Mouse (Mus musculus): ENCODE data around the gene Galns. TPM values are rescaled to one million over a fixed set of nuclear protein-coding genes. Genes with fewer than 3 reads are reported as not detected.
A peak's percentile ranks its signal among the peaks of the same experiment; 100 is the strongest.
"Not testable (repeated sequence)": the region's sequence is repeated elsewhere in the genome, so short reads cannot be mapped to it uniquely, and the experiment has no call there.

The Galns gene
- total RNA-seq, 2 experiments from 2014 or later: 3.5 to 4.1 TPM

GRCm38 (mm10) chr8:122600666-122601065 lies 10.6 kb downstream of the Galns start:
- intact Hi-C loops (cut with DNase I): no loop called here
- DNase-seq: no peak

- DNase-seq: no peak
- intact Hi-C loops (cut with DNase I): no loop called here
Observed at GRCm38 (mm10) chr8:122596031-122596430, 15.2 kb downstream of the Galns start.

GRCm38 (mm10) chr8:122593783-122594507 lies 17.3 kb downstream of the Galns start:
- intact Hi-C loops (cut with DNase I): no loop called here
- DNase-seq: no peak

GRCm38 (mm10) chr8:122593240-122593639 lies 18.0 kb downstream of the Galns start:
- intact Hi-C loops (cut with DNase I): no loop called here
- DNase-seq: no peak

- DNase-seq: no peak
- intact Hi-C loops (cut with DNase I): no loop called here
Observed at GRCm38 (mm10) chr8:122586749-122587148, 24.5 kb downstream of the Galns start.

GRCm38 (mm10) chr8:122586171-122586570 lies 25.1 kb downstream of the Galns start:
- intact Hi-C loops (cut with DNase I): no loop called here
- no peak for DNase-seq

GRCm38 (mm10) chr8:122585411-122585891 lies 25.8 kb downstream of the Galns start:
- intact Hi-C loops (cut with DNase I): no loop called here
- DNase-seq: no peak

- DNase-seq: no peak
- intact Hi-C loops (cut with DNase I): no loop called here
Observed at GRCm38 (mm10) chr8:122584981-122585380, 26.3 kb downstream of the Galns start.

- DNase-seq: no peak
- intact Hi-C loops (cut with DNase I): no loop called here
Observed at GRCm38 (mm10) chr8:122580926-122581325, 30.3 kb downstream of the Galns start.

- intact Hi-C loops (cut with DNase I): no loop called here
Observed at GRCm38 (mm10) chr8:122579196-122579595, 32.1 kb downstream of the Galns start.

GRCm38 (mm10) chr8:122577116-122577515 lies 34.1 kb downstream of the Galns start:
- no peak for DNase-seq
- intact Hi-C loops (cut with DNase I): no loop called here

More at GRCm38 (mm10) chr8:122579196-122579595, 32.1 kb downstream of the Galns start:
- DNase-seq: no peak

- peak; percentile 87 to 91 for DNase-seq
- intact Hi-C loops (cut with DNase I): no loop called here
Observed at GRCm38 (mm10) chr8:122576648-122577022, 34.6 kb downstream of the Galns start, which contains the start of gene Aprt. Gene Aprt, minus strand, starts transcription at chr8:122576909.

GRCm38 (mm10) chr8:122575735-122576647 lies 35.3 kb downstream of the Galns start:
- intact Hi-C loops (cut with DNase I): no loop called here
- no peak for DNase-seq

GRCm38 (mm10) chr8:122575286-122575685 lies 36.0 kb downstream of the Galns start:
- intact Hi-C loops (cut with DNase I): no loop called here
- DNase-seq: no peak

- DNase-seq: no peak
- intact Hi-C loops (cut with DNase I): no loop called here
Observed at GRCm38 (mm10) chr8:122574667-122575251, 36.5 kb downstream of the Galns start.

GRCm38 (mm10) chr8:122574264-122574663 lies 37.0 kb downstream of the Galns start:
- intact Hi-C loops (cut with DNase I): no loop called here
- no peak for DNase-seq

GRCm38 (mm10) chr8:122573577-122573976 lies 37.7 kb downstream of the Galns start:
- DNase-seq: no peak
- intact Hi-C loops (cut with DNase I): no loop called here

- DNase-seq; intact Hi-C loops (cut with DNase I): not testable (repeated sequence)
Observed at GRCm38 (mm10) chr8:122573176-122573575, 38.1 kb downstream of the Galns start.

GRCm38 (mm10) chr8:122572751-122573150 lies 38.5 kb downstream of the Galns start:
- no peak for DNase-seq
- intact Hi-C loops (cut with DNase I): no loop called here

- intact Hi-C loops (cut with DNase I): no loop called here
Observed at GRCm38 (mm10) chr8:122571750-122572267, 39.5 kb downstream of the Galns start.

GRCm38 (mm10) chr8:122571153-122571552 lies 40.1 kb downstream of the Galns start:
- intact Hi-C loops (cut with DNase I): no loop called here

More at GRCm38 (mm10) chr8:122571750-122572267, 39.5 kb downstream of the Galns start:
- no peak for DNase-seq

More at GRCm38 (mm10) chr8:122571153-122571552, 40.1 kb downstream of the Galns start:
- DNase-seq: no peak

Data from heart, postnatal 14 days (tissue).